Mouse (Mus musculus): ENCODE results near the gene Aff3. TPM values are rescaled to one million over a fixed set of nuclear protein-coding genes. Genes with fewer than 3 reads are reported as not detected.

Aff3 gene
- total RNA-seq, 2 experiments from 2014 or later = 4.0 to 9.6 TPM

DNA sequence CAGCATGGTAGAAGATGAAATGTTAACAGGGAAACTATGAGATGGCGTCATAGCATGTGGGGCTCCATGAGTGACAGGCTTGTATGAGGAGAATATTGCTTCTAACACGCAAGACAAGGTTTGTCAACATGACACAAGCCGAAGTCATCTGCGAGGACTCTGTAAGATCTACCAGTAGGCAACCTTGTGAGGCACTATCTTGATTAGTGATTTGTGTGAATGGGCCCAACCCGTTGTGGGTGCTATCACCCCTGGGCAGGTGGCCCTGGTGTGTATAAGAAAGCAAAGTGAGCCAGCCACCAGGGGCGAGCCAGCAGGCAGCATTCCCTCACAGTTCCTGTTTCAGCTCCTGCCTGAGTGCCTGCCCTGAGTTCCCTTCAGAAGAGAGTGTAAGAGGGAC, 249.2 kb downstream of the Aff3 start:
- ATAC-seq (replicated peaks; ENCODE audit: low FRiP score, poor library complexity, severe bottlenecking) = no peak

GRCm38 (mm10) chr1:38411106-38411505, 253.6 kb downstream of the Aff3 start:
- no peak for ATAC-seq (replicated peaks; ENCODE audit: low FRiP score, poor library complexity, severe bottlenecking)

DNA sequence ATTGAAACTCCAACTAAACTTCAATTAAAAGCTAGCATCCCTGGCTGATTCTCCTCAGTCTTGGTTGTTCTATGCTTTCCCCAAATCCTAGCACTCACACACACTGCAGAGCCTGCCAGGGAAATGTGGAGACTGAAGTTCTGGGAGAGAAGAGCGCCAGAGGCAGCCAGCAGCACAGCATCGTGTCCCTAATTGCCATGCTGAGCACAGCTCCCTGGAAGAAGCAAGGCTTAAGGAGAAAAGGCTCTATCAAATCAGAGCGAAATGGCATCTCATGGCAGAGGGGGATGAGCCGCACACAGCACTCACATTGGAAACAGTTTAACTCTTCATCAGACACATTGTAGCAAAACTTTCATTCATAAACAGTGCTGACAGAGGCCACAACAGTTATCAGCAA, 254.3 kb downstream of the Aff3 start:
- ATAC-seq (replicated peaks; ENCODE audit: low FRiP score, poor library complexity, severe bottlenecking) = no peak

DNA sequence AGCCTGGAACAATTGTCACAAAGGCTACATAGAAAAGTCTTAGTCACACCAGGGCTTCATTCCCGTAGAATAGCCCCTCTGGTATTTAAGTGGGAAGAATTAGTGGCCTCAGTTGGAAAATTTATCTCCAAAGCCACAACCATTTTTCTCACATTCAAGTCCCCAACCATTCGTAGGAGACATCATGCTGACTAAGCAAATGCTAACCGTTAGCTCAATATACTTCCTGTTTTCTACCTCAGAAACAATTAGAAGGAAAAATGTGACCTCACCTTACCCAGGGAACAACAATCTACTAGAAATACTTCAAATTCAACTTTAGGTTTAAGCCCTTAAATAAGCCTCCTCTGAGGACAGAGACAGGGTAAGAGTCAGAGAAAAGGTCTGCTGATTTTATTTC, 256.5 kb downstream of the Aff3 start:
- no peak for ATAC-seq (replicated peaks; ENCODE audit: low FRiP score, poor library complexity, severe bottlenecking)

DNA sequence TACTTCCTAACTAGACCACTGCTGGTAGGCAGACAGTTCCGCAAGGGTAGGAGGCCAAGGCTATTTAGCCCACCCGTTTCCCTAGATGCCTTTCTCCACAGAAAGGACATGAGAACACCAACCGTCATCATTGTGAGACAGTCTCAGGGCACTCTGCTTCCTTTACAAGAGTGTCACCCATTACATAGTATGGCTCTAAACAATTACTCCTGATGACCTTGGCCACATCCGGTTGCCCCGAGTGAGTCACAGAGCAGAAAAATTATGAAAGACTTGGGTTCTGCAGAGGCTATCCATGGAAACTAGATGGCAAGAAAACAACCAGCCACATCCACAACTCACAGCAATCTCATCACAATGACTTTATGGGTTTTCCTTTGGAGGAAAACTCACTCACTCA, 261.0 kb downstream of the Aff3 start:
- ATAC-seq (replicated peaks; ENCODE audit: low FRiP score, poor library complexity, severe bottlenecking) = no peak

- ATAC-seq (replicated peaks; ENCODE audit: low FRiP score, poor library complexity, severe bottlenecking) = no peak
Measured at GRCm38 (mm10) chr1:38401856-38402255, 262.9 kb downstream of the Aff3 start.

DNA sequence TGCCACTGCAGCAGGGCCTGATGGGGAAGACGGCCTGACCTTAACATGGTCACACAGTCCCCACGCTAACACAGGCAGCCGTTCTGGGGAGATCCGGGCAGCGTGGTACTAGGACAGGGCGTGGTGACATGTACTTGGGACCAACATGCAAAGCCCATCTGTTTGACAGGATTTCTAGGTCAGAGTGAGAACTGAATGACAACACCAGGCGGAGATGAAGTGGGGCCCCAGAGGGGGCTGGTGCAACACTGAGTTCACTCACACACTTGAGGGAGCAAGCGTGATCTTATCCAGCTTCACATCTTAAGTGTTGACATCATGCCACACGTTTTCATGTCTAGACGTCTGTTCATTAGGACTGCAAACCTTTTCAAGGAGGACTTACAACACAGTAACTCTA, 265.5 kb downstream of the Aff3 start:
- no peak for ATAC-seq (replicated peaks; ENCODE audit: low FRiP score, poor library complexity, severe bottlenecking)

DNA sequence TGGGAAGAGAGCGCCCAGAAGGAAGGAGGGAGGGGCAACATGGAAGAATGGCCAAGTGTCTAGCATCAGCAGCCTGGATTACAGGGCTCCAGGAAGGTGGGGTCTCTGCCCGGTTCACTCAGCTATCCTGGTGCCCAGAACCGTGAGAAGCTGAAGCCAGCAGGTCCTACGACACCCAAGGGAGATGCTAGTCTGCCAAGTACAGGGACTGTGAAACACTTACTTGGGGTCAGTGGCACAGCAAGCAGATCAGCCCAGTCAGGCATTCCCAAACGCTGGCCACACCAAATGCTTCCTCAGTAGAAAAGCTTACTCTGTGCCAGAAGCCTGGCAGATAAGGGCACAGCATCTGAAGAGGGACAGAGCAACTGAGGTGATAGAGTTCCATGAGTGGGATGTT, 266.2 kb downstream of the Aff3 start:
- ATAC-seq (replicated peaks; ENCODE audit: low FRiP score, poor library complexity, severe bottlenecking) = no peak

DNA sequence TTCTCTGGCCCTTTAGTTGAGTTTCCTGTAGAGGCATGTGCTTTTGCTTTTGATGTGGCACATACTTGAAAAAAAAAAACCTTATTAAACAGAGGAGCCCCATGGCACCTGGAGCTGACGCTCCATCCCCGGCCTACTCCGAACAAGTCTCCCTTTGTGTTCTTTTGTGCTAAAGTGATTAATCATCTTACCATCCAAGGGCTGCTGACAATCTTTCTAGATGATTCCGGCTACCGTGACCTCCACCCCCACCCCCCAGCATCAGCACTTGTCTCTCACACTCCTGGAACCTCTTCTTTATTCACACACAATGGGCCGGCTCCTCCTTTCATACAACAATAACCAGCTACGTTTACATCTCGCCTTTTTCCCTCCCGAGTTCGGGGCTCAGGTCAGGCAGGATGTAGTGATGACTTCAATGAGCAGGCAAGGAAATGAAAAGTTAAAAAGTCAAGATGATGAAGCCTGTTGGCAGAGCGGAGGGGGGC, 269.5 kb downstream of the Aff3 start:
- ATAC-seq (replicated peaks; ENCODE audit: low FRiP score, poor library complexity, severe bottlenecking) = no peak

GRCm38 (mm10) chr1:38394493-38394892, 270.3 kb downstream of the Aff3 start:
- no peak for ATAC-seq (replicated peaks; ENCODE audit: low FRiP score, poor library complexity, severe bottlenecking)

DNA sequence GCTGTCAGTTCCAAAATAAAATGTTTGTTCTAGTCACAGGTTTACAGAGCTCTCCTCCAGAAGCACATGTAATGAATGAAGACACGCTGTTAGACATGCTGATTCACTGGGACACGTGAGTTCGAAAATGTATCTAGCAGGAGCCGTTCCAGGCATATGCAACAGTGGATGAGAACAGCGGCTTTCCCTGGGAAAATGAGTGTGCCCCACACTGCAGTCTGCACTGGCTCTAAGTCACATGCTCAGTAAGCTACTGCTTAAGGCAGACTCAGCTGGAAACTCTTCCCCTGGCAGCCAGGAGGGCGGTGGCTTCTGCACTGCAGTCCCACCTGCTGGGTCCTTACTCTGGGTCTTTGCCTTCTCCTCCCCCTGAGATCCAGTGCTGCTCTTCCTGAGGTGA, 271.2 kb downstream of the Aff3 start:
- no peak for ATAC-seq (replicated peaks; ENCODE audit: low FRiP score, poor library complexity, severe bottlenecking)

GRCm38 (mm10) chr1:38392928-38393327, 271.8 kb downstream of the Aff3 start:
- ATAC-seq (replicated peaks; ENCODE audit: low FRiP score, poor library complexity, severe bottlenecking) = no peak

GRCm38 (mm10) chr1:38390886-38391249, 273.9 kb downstream of the Aff3 start:
- no peak for ATAC-seq (replicated peaks; ENCODE audit: low FRiP score, poor library complexity, severe bottlenecking)

GRCm38 (mm10) chr1:38390235-38390885, 274.4 kb downstream of the Aff3 start:
- no peak for ATAC-seq (replicated peaks; ENCODE audit: low FRiP score, poor library complexity, severe bottlenecking)

GRCm38 (mm10) chr1:38389576-38389975, 275.2 kb downstream of the Aff3 start:
- no peak for ATAC-seq (replicated peaks; ENCODE audit: low FRiP score, poor library complexity, severe bottlenecking)

DNA sequence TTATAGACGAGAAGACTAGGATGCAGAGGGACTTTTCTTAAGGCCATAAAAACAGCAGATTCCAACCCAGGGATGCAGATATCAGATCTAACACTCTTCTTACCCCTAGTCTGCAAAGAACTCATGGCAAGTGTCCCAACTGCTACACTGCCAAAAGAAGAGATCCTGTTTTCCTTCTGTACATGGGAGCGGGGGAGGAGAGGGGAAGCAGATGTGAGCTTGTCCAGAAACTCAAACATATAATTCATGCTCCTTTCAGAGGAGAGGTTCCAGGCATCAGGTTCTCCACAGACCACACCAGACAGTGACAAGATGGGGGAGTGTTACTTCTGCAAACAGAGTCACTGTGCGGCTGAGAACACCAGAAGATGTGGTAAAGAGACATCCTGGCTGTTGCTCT, 276.3 kb downstream of the Aff3 start:
- ATAC-seq (replicated peaks; ENCODE audit: low FRiP score, poor library complexity, severe bottlenecking) = no peak

DNA sequence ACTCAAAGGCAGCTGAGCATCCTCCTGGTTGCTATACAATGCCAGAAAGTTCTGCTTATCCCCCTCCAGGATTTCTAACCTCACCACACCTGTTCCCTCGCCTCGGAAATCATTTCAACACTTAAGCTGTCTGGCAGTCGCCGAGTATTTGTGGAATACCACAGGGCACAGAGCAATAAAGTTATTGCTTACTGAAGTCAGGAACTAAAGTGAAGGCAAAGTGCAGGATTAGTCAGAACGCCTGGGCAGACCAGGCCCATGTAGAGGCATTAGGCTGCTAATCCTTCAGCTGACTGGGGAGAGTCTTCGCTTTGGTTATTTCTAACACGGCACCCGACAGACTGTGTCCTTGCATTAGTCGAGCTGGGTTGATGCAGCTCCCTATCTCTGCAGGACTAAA, 277.3 kb downstream of the Aff3 start:
- no peak for ATAC-seq (replicated peaks; ENCODE audit: low FRiP score, poor library complexity, severe bottlenecking)

DNA sequence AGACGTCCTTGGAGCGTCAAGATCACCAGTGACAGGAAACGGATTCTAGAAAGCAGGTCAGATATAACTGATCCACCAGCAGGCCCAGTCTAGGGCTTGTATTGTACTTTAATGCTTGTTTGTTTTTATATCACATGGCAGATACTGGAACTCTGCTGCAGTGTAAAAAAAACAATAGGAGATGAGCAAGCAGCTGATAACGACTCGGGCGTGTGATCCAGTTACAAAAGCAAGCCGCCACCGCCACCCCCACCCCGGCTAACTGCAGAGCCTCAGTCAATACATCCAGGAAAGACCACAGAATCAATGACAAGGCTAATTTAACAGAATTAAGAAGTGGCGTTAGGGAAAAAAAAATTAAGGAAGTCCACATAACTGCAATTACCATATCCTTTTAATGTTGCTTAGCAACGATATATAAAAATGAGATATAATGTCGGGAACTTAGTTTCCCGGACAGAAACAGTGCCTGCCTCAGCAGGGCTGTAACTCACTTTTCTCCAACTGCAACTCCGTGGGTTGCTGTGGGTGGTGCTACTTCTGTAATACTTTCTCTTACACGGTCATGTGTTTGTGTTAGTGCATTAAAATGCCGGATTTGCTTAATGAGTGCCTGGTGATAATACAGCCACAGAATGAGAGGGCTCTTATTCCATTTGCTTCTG, 280.2 kb downstream of the Aff3 start:
- ATAC-seq (replicated peaks; ENCODE audit: low FRiP score, poor library complexity, severe bottlenecking) = no peak

DNA sequence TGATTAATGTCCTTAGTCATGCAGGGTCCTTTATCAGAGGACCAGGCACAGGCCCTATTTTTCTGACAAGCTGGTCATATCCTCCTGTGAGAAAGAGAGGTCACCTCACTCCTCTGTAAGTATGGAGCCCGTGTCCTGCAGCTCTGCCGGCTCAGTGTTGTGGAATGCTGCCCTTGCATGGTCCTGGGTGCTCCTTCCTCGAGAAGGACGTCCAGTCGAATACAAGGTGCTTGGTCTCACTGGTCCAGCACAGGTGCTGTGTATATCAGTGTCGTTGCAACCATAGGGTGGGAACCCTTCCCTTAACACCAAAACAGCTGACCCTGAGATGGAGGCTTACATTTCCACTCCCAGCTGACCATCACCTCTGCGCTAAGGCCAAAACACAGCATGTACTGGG, 280.7 kb downstream of the Aff3 start:
- ATAC-seq (replicated peaks; ENCODE audit: low FRiP score, poor library complexity, severe bottlenecking) = no peak

- ATAC-seq (replicated peaks; ENCODE audit: low FRiP score, poor library complexity, severe bottlenecking) = no peak
Measured at GRCm38 (mm10) chr1:38382683-38383082, 282.1 kb downstream of the Aff3 start.

- ATAC-seq (replicated peaks; ENCODE audit: low FRiP score, poor library complexity, severe bottlenecking) = no peak
Measured at GRCm38 (mm10) chr1:38377930-38378329, 286.8 kb downstream of the Aff3 start.

- ATAC-seq (replicated peaks; ENCODE audit: low FRiP score, poor library complexity, severe bottlenecking) = no peak
Measured at GRCm38 (mm10) chr1:38369166-38369565, 295.6 kb downstream of the Aff3 start.

Measured in erythroid progenitor cell, adult 5-6 weeks (primary cell).